Mouse (Mus musculus) MEL (cell line): ENCODE measurements around the gene Fyn. TPM values are rescaled to one million over a fixed set of nuclear protein-coding genes. Genes with fewer than 3 reads are reported as not detected.

ENCODE experiments used
- DNase-seq: peaks from one replicate; pipeline ENCODE4 v3.0.0; 2011; ENCODE audit warnings: low read depth, low spot score
- H3K27ac ChIP-seq: 2 replicates; pipeline ENCODE4 v1.5.1; 2012; ENCODE audit warnings: low read depth, mild to moderate bottlenecking, control low read depth, low read length, moderate library complexity; ENCODE audit not compliant: control insufficient read depth
- H3K27me3 ChIP-seq, 2 experiments: fragments of 150-350 bp in 1 of 2; sonication (generic) in 1 of 2; 2 replicates each; pipeline ENCODE4 v1.6.1; 2012; ENCODE audit warnings: low read length in 2 of 2, mild to moderate bottlenecking in 2 of 2, improper control_type of control experiment in 1 of 2, moderate library complexity in 1 of 2; ENCODE audit not compliant: insufficient read depth in 2 of 2, control insufficient read depth in 1 of 2
- H3K36me3 ChIP-seq, 2 experiments: 2 replicates each; pipeline ENCODE4 v1.6.1; 2012 to 2014; ENCODE audit warnings: low read length in 2 of 2, improper control_type of control experiment in 1 of 2, inconsistent platforms in 1 of 2, mild to moderate bottlenecking in 1 of 2; ENCODE audit not compliant: insufficient read depth in 2 of 2, control insufficient read depth in 1 of 2
- H3K4me1 ChIP-seq, 2 experiments: fragments of 150-350 bp in 1 of 2; sonication (generic) in 1 of 2; 2 replicates each; pipeline ENCODE4 v1.6.1; 2012; ENCODE audit warnings: low read length in 2 of 2, improper control_type of control experiment in 1 of 2, mild to moderate bottlenecking in 1 of 2; ENCODE audit not compliant: insufficient read depth in 2 of 2, control insufficient read depth in 1 of 2
- H3K4me3 ChIP-seq, 2 experiments: fragments of 150-350 bp in 1 of 2; sonication (generic) in 1 of 2; 2 replicates each; pipeline ENCODE4 v1.5.1; 2012; ENCODE audit warnings: low read depth in 2 of 2, low read length in 2 of 2, mild to moderate bottlenecking in 2 of 2, moderate library complexity in 2 of 2, control low read depth in 1 of 2, improper control_type of control experiment in 1 of 2; ENCODE audit not compliant: control insufficient read depth in 1 of 2, insufficient read depth in 1 of 2
- H3K79me2 ChIP-seq: 2 replicates; pipeline ENCODE4 v1.6.1; 2012; ENCODE audit warnings: mild to moderate bottlenecking, low read length, moderate library complexity; ENCODE audit not compliant: control insufficient read depth, poor library complexity, insufficient read depth
- H3K9ac ChIP-seq: 2 replicates; pipeline ENCODE4 v1.6.1; 2012; ENCODE audit warnings: low read depth, mild to moderate bottlenecking, control low read depth, low read length, moderate library complexity; ENCODE audit not compliant: control insufficient read depth, poor library complexity, severe bottlenecking
- H3K9me3 ChIP-seq: fragments of 150-350 bp; sonication (generic); replicated peaks from 2 replicates; pipeline ENCODE4 v1.6.1; 2012; ENCODE audit warnings: mild to moderate bottlenecking, low read length, improper control_type of control experiment, moderate library complexity; ENCODE audit not compliant: insufficient read depth
- BHLHE40 ChIP-seq: IDR thresholded peaks from 2 replicates; pipeline ENCODE4 v1.6.1; 2012; ENCODE audit warnings: low read depth, mild to moderate bottlenecking, inconsistent platforms, low read length, improper control_type of control experiment, borderline replicate concordance
- CHD1 ChIP-seq: IDR thresholded peaks from 2 replicates; pipeline ENCODE4 v1.6.1; 2012; ENCODE audit warnings: low read depth, mild to moderate bottlenecking, inconsistent platforms, low read length, improper control_type of control experiment
- CTCF ChIP-seq, 3 experiments: IDR thresholded peaks in 2 of 3; conservative IDR thresholded peaks in 1 of 3; 2 replicates each; pipeline ENCODE4 v1.5.1; 2011 to 2012; ENCODE audit warnings: low read length in 3 of 3, low read depth in 2 of 3, mild to moderate bottlenecking in 2 of 3, improper control_type of control experiment in 1 of 3, inconsistent platforms in 1 of 3, mixed read lengths in 1 of 3, moderate library complexity in 1 of 3; ENCODE audit not compliant: control insufficient read depth in 1 of 3, insufficient read depth in 1 of 3, poor library complexity in 1 of 3, severe bottlenecking in 1 of 3
- E2F4 ChIP-seq: IDR thresholded peaks from 2 replicates; pipeline ENCODE4 v1.6.1; 2011; ENCODE audit warnings: low read depth, low read length, improper control_type of control experiment, borderline replicate concordance
- ELF1 ChIP-seq: IDR thresholded peaks from 2 replicates; pipeline ENCODE4 v1.6.1; 2014; ENCODE audit warnings: low read depth, mild to moderate bottlenecking, inconsistent platforms, low read length, improper control_type of control experiment, moderate library complexity
- EP300 ChIP-seq, 2 experiments: IDR thresholded peaks; 2 replicates each; pipeline ENCODE4 v1.6.1; 2011; ENCODE audit warnings: improper control_type of control experiment in 2 of 2, low read length in 2 of 2, low read depth in 1 of 2, mild to moderate bottlenecking in 1 of 2
- ETS1 ChIP-seq: IDR thresholded peaks from 2 replicates; pipeline ENCODE4 v1.6.1; 2012; ENCODE audit warnings: low read depth, mild to moderate bottlenecking, inconsistent platforms, low read length, improper control_type of control experiment, moderate library complexity
- GATA1 ChIP-seq: IDR thresholded peaks from 2 replicates; pipeline ENCODE4 v1.6.1; 2011; ENCODE audit warnings: low read depth, low read length, improper control_type of control experiment
- HCFC1 ChIP-seq: IDR thresholded peaks from 2 replicates; pipeline ENCODE4 v1.6.1; 2012; ENCODE audit warnings: low read depth, mild to moderate bottlenecking, inconsistent platforms, low read length, improper control_type of control experiment, moderate library complexity
- KAT2A ChIP-seq: conservative IDR thresholded peaks from 2 replicates; pipeline ENCODE4 v1.6.1; 2012; ENCODE audit warnings: low read depth, low read length, improper control_type of control experiment, inconsistent platforms
- MAX ChIP-seq: IDR thresholded peaks from 2 replicates; pipeline ENCODE4 v1.6.1; 2011; ENCODE audit warnings: low read length, improper control_type of control experiment
- MAZ ChIP-seq: IDR thresholded peaks from 2 replicates; pipeline ENCODE4 v1.6.1; 2012; ENCODE audit warnings: low read depth, mild to moderate bottlenecking, inconsistent platforms, low read length, improper control_type of control experiment
- MXI1 ChIP-seq: IDR thresholded peaks from 2 replicates; pipeline ENCODE4 v1.6.1; 2011; ENCODE audit warnings: mild to moderate bottlenecking, low read depth, low read length, improper control_type of control experiment
- MYC ChIP-seq: IDR thresholded peaks from 2 replicates; pipeline ENCODE4 v1.6.1; 2011; ENCODE audit warnings: low read depth, mild to moderate bottlenecking, low read length, improper control_type of control experiment, moderate library complexity
- NELFE ChIP-seq: IDR thresholded peaks from 2 replicates; pipeline ENCODE4 v1.6.1; 2011; ENCODE audit warnings: low read depth, low read length, improper control_type of control experiment
- POLR2A ChIP-seq, 2 experiments: IDR thresholded peaks; 2 replicates each; pipeline ENCODE4 v1.6.1; 2011 to 2012; ENCODE audit warnings: low read length in 2 of 2, mild to moderate bottlenecking in 2 of 2, control low read depth in 1 of 2, improper control_type of control experiment in 1 of 2, low read depth in 1 of 2, moderate library complexity in 1 of 2; ENCODE audit not compliant: control insufficient read depth in 1 of 2, insufficient read depth in 1 of 2, poor library complexity in 1 of 2
- POLR2AphosphoS5 ChIP-seq: IDR thresholded peaks from 2 replicates; pipeline ENCODE4 v1.6.1; 2012; ENCODE audit warnings: low read depth, borderline replicate concordance, mild to moderate bottlenecking, inconsistent platforms, low read length, moderate library complexity, mixed read lengths
- RAD21 ChIP-seq: IDR thresholded peaks from 2 replicates; pipeline ENCODE4 v1.6.1; 2011; ENCODE audit warnings: mild to moderate bottlenecking, low read depth, low read length, improper control_type of control experiment
- SMC3 ChIP-seq: IDR thresholded peaks from 2 replicates; pipeline ENCODE4 v1.6.1; 2011; ENCODE audit warnings: low read depth, low read length, improper control_type of control experiment
- TAL1 ChIP-seq: IDR thresholded peaks from 2 replicates; pipeline ENCODE4 v1.6.1; 2012; ENCODE audit warnings: mild to moderate bottlenecking, inconsistent platforms, low read length, moderate library complexity, mixed read lengths
- UBTF ChIP-seq: IDR thresholded peaks from 2 replicates; pipeline ENCODE4 v1.6.1; 2012; ENCODE audit warnings: low read depth, mild to moderate bottlenecking, inconsistent platforms, low read length, improper control_type of control experiment, moderate library complexity, borderline replicate concordance; ENCODE audit not compliant: insufficient read depth
- USF2 ChIP-seq, 2 experiments: IDR thresholded peaks; 2 replicates each; pipeline ENCODE4 v1.6.1; 2011 to 2012; ENCODE audit warnings: improper control_type of control experiment in 2 of 2, low read length in 2 of 2, borderline replicate concordance in 1 of 2, inconsistent platforms in 1 of 2, low read depth in 1 of 2, mild to moderate bottlenecking in 1 of 2; ENCODE audit not compliant: insufficient read depth in 1 of 2
- ZC3H11A ChIP-seq: IDR thresholded peaks from 2 replicates; pipeline ENCODE4 v1.6.1; 2012; ENCODE audit warnings: low read depth, mild to moderate bottlenecking, inconsistent platforms, low read length, improper control_type of control experiment
- ZMIZ1 ChIP-seq: IDR thresholded peaks from 2 replicates; pipeline ENCODE4 v1.6.1; 2012; ENCODE audit warnings: low read depth, mild to moderate bottlenecking, inconsistent platforms, low read length, improper control_type of control experiment, moderate library complexity
- ZNF384 ChIP-seq: IDR thresholded peaks from 2 replicates; pipeline ENCODE4 v1.6.1; 2012; ENCODE audit warnings: low read depth, mild to moderate bottlenecking, inconsistent platforms, low read length, improper control_type of control experiment
- polyA plus RNA-seq, 2 experiments: library from polyadenylated mRNA; stranded (reverse) in 1 of 2; unstranded in 1 of 2; fragments of >175 nt in 1 of 2; fragments of >200 nt in 1 of 2; gene quantifications; 2 replicates each; pipeline versions ENCODE4 v1.2.1 to v1.2.4; 2012; ENCODE audit warnings: low replicate concordance in 2 of 2, low read depth in 1 of 2; ENCODE audit not compliant: insufficient read length in 2 of 2, insufficient read depth in 1 of 2, missing spikeins in 1 of 2
- total RNA-seq: library from RNA; depleted of rRNA; stranded (reverse); fragments of 300-350 nt; gene quantifications from 2 replicates; pipeline ENCODE4 v1.2.3, GENCODE M21; 2012

Fyn gene
- total and polyA plus RNA-seq, 3 experiments: 0.03 TPM; not detected in 2

GRCm38 (mm10) chr10:39407553-39407952 is 38.9 kb downstream of the Fyn start:
- H3K27ac ChIP-seq: no peak overlapping the region
- no peaks in the 10 kb centered on the region for H3K27me3 ChIP-seq
- TF ChIP-seq MYC (no peak), KAT2A (no peak), HCFC1 (no peak), MAX (no peak), SMC3 (no peak), EP300 (IDR thresholded peaks at IDR 0.05; ENCODE audit: low read depth in 1 of 2, low read length in 2 of 2) (no peak), GATA1 (no peak), ELF1 (no peak), ZNF384 (no peak), POLR2A (IDR thresholded peaks at IDR 0.05; ENCODE audit: control insufficient read depth in 1 of 2, insufficient read depth in 1 of 2, low read depth in 1 of 2, low read length in 2 of 2, poor library complexity in 1 of 2) (no peak), NELFE (no peak), ZC3H11A (no peak), MAZ (no peak)
- TF ChIP-seq, all 39 proteins: peak for 0
- no peak overlapping the region for H3K9ac ChIP-seq
- DNase-seq: no peak
- H3K4me1 ChIP-seq: peaks cover 0 to 3% of the 10 kb centered on the region in 2 experiments; a peak in 1 of 4 replicates
- no peak overlapping the region for H3K4me3 ChIP-seq
- no peaks in the 10 kb centered on the region for H3K9me3 ChIP-seq
- H3K79me2 ChIP-seq: no peaks in the 10 kb centered on the region
- no peaks in the 10 kb centered on the region for H3K36me3 ChIP-seq

- Histone ChIP-seq H3K27ac (no peak overlapping the region), H3K4me3 (no peak overlapping the region), H3K36me3 (no peaks in the 10 kb centered on the region), H3K9ac (no peak overlapping the region), H3K4me1 (peaks cover 0 to 4% of the 10 kb centered on the region in 2 experiments; a peak in 1 of 4 replicates), H3K9me3 (no peaks in the 10 kb centered on the region), H3K27me3 (no peaks in the 10 kb centered on the region), H3K79me2 (no peaks in the 10 kb centered on the region)
- no peak for TF ChIP-seq EP300 (IDR thresholded peaks at IDR 0.05; ENCODE audit: low read depth in 1 of 2, low read length in 2 of 2)
- TF ChIP-seq ZMIZ1: no peak
- no peak for TF ChIP-seq MXI1
- no peak for TF ChIP-seq HCFC1
- no peak for TF ChIP-seq ELF1
- no peak for TF ChIP-seq NELFE
- no peak for TF ChIP-seq POLR2AphosphoS5
- TF ChIP-seq MYC: no peak
- no peak for TF ChIP-seq TAL1
- TF ChIP-seq ETS1: no peak
- TF ChIP-seq UBTF: no peak
- TF ChIP-seq RAD21: no peak
- no peak for TF ChIP-seq CHD1
- TF ChIP-seq USF2 (IDR thresholded peaks at IDR 0.05; ENCODE audit: borderline replicate concordance in 1 of 2, insufficient read depth in 1 of 2, low read depth in 1 of 2, low read length in 2 of 2): no peak
- TF ChIP-seq ZC3H11A: no peak
- no peak for TF ChIP-seq CTCF (IDR thresholded peaks at IDR 0.05 in 2 of 3, conservative IDR thresholded peaks at IDR 0.05 in 1 of 3; ENCODE audit: control insufficient read depth in 1 of 3, insufficient read depth in 1 of 3, low read depth in 2 of 3, low read length in 3 of 3, poor library complexity in 1 of 3, severe bottlenecking in 1 of 3)
- no peak for TF ChIP-seq E2F4
- TF ChIP-seq BHLHE40: no peak
- no peak for DNase-seq
Observed at GRCm38 (mm10) chr10:39409602-39410001, 40.9 kb downstream of the Fyn start.
